Mouse (Mus musculus): Measurements from ENCODE around the gene Ptk7.

GRCm38 (mm10) chr17:46597956-46598355, 31.3 kb downstream of the Ptk7 start:
- TF ChIP-seq CTCF (IDR thresholded peaks at IDR 0.05; ENCODE audit: borderline replicate concordance, insufficient read depth, low read depth, low read length) (no peak), POLR2A (IDR thresholded peaks at IDR 0.05; ENCODE audit: borderline replicate concordance, insufficient read depth, low read length) (no peak)
